Mouse (Mus musculus): ENCODE data around the gene Olfr1049.
"Not testable (repeated sequence)": the region's sequence is repeated elsewhere in the genome, so short reads cannot be mapped to it uniquely, and the experiment has no call there.

Olfr1049 gene

DNA sequence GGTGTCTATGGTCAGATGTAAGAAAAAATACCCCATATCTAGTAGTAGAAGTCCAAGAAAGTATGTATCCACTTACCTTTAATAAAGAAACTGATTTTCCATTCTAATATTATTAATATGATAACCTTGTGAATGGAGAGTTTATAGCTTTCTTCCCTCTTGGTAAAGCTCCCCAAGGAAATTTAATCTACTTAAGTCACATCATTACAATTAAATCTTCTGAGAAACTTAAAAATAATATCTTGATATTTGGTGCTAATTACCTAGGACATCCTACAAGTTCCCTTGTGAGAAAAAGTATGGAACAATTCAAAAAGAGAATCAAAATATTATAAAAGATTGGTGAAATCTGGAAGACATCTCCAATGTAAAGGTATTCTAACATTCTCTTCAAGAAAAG is at the start of gene Olfr1049:
Gene Olfr1049, minus strand, starts transcription at position 101 of the 400 bp plus-strand sequence.
- DNase-seq, result not testable (repeated sequence)

DNA sequence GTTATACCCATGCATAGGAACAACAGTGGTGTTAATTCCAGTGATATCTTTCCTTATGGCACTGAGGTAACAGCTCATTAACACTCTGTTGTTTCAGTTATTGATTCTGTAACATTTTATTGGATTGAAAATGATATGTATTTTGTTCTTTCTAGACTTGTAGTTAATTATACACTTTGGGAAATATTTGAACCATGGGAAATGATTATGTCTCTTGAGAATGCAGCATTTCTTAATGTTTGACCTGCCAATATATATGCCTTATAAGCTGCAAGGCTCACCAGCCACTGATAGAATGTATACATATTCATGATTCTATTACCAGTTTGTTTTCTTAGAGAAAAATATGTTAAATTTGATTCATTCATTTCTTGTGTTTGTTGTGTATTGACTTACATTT is 34.0 kb upstream of the Olfr1049 start, which contains the start of gene Olfr1052:
Gene Olfr1052, plus strand, starts transcription at position 301 of the 400 bp plus-strand sequence.
- DNase-seq, result no peak

DNA sequence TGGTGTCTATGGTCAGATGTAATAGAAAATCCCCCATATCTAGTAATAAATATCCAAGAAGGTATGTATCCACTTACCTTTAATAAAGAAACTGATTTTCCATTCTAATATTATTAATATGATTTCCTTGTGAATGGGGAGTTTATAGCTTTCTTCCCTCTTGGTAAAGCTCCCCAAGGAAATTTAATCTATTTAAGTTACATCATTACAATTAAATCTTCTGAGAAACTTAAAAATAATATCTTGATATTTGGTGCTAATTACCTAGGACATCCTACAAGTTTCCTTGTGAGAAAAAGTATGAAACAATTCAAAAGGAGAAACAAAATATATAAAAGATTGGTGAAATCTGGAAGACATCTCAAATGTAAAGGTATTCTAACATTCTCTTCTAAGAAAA is 20.9 kb upstream of the Olfr1049 start, which contains the start of gene Olfr1051:
Gene Olfr1051, minus strand, starts transcription at position 101 of the 400 bp plus-strand sequence.
- not testable (repeated sequence) for DNase-seq

DNA sequence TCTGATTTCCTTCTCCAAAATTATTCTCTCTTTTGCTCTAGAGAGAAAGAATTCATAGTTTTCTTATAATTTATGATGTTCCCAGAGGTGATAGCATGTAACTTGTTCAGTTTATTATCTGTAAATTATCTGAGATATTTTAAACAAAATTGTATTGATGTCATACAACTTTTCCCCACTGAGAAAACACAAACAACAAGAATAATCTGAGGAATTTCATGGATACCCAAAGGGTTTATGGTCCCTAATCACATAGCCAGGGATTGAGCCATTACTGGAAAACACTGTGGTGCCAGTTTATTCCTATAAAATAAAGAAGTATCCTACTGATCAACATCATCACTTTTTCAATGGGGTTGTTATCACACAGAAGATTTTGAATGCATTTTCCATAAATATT is 17.9 kb downstream of the Olfr1049 start, which contains the start of gene Olfr1048:
Gene Olfr1048, minus strand, starts transcription at position 101 of the 400 bp plus-strand sequence.
- DNase-seq, result no peak

DNA sequence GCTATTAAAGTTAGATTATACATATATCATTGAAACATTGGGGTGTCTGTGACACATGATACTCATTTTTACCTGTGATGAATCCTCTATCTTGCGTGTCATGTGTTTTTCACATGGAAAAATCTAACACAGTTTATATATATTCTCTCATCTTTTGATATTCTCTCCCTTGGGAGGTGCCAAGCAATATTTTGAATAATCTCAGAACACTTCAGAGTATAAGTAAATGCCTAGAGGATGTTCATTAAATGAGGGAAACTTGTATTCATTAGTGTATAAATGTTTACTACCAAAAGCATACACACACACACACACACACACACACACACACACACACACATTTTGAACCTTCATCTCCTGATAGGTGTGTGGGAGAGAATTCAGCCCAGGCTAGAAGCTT is 26.8 kb downstream of the Olfr1049 start, which contains the start of gene Olfr1047:
Gene Olfr1047, minus strand, starts transcription at position 101 of the 400 bp plus-strand sequence.
- no peak for DNase-seq

DNA sequence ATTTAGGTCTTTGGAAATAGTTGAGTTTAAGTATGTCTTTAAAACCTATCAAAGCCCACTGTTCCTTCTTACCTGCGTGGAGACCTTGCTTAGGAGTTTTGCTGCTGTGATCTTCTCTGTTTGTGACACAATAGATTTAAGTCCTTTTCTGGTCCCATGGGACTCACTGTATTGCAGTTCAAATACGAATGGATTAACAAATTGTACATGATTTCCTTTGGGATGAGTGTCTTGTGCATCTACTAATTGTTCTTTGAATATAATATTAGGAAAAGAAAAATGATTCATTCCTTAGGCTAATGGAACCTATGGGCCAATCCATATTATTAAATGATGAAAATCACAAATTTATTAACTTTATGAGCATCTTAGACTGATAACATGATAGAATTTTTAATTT is 38.9 kb downstream of the Olfr1049 start, which contains the start of gene Olfr1046:
Gene Olfr1046, minus strand, starts transcription at position 101 of the 400 bp plus-strand sequence.
- DNase-seq, result no peak

Measured in cerebellum, postnatal 25 days (tissue).